Mouse (Mus musculus): Measurements from ENCODE around the gene Peli2. TPM values are rescaled to one million over a fixed set of nuclear protein-coding genes. Genes with fewer than 3 reads are reported as not detected.
A peak's percentile ranks its signal among the peaks of the same experiment; 100 is the strongest.

Gene Peli2
- total RNA-seq, 1 experiment from 2014 or later = 27.7 TPM

DNA sequence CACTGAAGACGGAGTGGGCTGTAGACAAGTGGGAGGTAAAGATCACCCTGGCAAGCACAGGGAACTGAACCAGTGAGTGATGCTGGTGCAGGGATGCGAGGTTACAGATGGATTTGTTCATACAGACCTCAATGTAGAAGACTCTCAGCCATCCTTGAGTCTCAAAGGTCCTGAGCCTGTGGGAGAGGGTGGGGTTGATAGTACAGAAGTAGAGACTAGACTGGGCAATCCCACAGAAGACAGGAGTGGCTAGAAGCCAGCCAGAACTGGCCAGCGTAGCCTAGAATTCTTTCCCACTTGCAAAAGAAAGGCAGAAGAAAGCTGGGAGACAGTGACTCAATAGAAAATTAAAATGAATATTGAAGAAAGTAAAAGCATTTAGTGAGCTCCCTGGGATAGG is 71.3 kb downstream of the Peli2 start:
- no peak for DNase-seq

- DNase-seq = no peak
Measured at GRCm38 (mm10) chr14:48196804-48197203, 76.2 kb downstream of the Peli2 start.

- no peak for DNase-seq
Measured at GRCm38 (mm10) chr14:48197287-48197686, 76.7 kb downstream of the Peli2 start.

DNA sequence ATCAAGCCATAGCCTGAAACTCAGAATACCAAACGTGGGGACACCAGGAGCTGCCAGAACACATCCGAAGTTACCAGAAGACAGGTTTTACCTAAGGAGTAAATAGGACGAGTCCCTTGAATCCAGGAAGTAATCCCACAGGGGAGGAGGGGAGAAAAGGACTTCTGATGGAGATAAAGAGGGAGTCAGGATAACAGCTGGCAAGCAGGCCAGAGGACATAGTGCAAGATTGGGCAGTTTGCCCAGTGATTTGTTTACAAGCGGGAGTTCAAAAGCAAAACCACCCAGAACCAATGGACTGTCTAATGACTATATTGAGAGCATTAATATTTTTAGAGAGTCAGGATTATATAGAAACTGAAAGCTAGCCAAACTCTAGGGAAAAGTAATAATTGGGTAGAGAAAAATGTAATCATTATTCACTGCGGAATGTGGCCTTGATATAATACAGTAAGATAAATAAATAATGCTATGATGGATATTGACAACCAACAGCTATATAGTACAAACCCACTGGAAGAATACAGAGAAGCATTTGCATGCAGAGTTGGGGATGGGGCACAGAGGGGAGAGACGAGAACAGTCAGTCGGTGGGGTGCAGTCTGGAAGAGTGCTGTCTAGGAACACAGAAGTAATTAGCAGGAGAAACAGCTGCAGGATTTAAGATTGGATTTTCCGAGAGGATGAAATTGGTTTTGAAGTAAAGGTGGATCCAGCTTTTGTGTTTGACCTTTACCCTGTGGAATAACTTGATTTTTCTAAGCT is 77.7 kb downstream of the Peli2 start:
- DNase-seq = no peak

- DNase-seq = no peak
Measured at GRCm38 (mm10) chr14:48198957-48199356, 78.3 kb downstream of the Peli2 start.

DNA sequence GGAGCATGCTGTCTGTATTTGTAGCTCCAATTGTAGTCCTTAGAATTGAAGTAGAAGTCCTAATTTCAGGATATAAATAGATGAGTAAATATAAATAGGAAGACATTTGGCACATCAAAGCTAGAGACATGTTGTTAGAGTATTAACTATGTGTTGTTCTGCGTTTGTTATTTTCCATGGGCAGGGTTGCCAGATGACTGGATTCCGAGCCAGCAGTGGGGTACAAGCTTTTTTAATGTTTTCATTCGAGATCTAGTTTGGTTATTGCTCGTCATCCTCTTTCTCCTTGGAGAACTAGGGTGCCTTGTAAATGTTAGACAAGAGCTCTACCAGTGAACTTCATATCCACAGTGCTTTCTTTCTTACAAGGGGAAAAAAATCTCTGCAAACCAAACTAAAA is 78.9 kb downstream of the Peli2 start:
- DNase-seq = no peak

DNA sequence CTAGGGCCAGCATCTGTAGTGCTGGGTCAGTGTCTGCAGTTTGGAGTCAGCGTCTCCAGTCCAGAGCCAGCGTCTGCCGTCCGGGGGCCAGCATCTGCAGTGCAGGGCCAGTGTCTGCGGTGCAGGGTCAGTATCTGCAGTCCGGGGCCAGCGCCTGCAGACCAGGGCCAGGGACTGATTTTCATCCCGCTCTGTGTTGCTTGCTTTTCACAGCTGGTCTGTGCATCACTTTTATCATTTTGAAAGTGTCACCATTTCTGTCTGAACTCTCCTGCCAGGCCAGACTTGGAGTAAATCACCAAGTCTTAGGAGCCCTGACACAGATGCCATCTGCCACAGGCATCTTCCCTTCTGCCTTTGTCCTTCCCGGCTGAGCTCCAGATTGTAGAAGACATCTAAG is 79.7 kb downstream of the Peli2 start:
- DNase-seq = no peak

DNA sequence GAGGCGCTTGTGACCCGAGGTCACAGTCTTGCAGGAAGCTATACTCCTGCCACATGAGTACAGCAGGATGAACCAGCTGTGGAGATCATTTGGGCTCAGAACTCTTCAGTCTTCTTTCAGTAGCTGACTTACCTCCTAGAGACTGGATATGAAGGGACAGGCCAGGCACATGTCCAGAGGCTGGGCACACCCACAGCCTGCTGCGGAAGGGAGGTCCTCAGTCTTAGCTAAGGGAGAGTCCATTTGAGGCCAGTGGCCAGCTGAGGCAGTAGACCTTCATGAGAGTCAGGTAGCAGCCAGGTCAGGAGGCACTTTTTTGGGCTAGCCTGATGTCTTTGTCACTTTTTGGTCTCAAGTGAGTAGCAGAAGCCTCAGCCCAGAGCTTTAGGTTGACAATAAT is 80.2 kb downstream of the Peli2 start:
- DNase-seq = no peak

GRCm38 (mm10) chr14:48201403-48201802 is 80.8 kb downstream of the Peli2 start:
- no peak for DNase-seq

- DNase-seq = no peak
Measured at GRCm38 (mm10) chr14:48202096-48203036, 81.7 kb downstream of the Peli2 start.

- no peak for DNase-seq
Measured at GRCm38 (mm10) chr14:48205044-48205443, 84.4 kb downstream of the Peli2 start.

- DNase-seq = no peak
Measured at GRCm38 (mm10) chr14:48205635-48206034, 85.0 kb downstream of the Peli2 start.

DNA sequence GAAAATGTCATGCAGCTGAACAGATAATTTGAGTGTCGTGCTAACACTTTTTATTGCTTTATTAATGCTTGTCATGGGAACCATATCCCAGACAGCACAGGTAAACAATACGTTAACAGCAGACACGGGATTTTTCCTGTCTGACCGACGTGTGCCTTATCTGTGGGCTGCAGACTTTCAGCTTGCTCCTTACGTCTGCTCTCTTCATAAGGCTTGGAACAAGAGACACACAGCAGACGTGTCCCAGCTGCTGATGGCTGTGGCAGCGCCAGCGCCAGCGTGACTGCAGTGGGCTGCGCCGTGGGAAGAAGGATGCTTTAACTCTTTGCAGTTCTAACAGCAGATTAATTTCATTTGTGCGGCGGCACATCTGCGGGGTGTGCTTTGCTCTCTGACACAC is 86.5 kb downstream of the Peli2 start:
- no peak for DNase-seq

DNA sequence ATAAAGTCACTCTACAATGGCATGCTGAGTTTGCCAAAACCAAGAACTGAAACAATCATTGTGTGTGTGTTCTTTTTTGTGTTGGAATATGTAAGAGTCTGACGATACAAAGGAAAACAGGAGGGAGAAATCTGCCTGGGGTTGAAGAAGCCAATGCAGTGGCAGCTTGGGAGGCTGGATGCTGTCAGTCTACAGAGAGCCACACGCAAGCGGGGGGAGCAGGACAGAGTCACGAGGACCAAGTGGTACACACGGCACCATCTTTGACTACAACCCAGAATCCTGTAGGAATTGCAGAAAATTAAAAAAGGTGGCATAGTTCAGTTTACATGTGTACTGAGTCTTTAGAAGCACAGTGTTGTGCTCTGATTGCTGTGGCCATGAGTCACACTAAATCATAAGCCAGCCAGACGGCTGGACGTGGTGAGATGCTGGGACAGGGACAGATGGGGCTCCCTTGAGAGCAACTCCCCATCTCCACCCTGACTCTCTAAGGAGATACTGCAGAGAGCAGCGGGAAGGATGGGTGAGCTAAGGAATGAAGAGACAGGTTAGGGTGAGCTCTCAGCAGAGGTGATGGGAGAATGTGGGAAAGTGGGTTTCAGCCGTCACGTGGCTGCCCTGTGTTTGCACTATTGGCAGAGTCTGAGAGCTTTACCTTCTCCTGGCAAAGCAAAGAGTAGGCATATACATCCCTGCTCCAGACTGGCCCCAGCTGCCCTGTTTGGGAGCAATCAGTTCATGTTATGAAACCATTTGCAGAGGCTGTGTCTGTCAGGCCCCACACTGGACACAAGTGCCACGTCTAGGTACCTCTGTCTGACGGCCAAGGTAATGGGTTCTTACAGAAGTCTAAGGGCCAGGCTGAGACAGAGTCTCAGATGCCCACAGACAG is 87.4 kb downstream of the Peli2 start:
- DNase-seq = no peak

- no peak for DNase-seq
Measured at GRCm38 (mm10) chr14:48209436-48209835, 88.8 kb downstream of the Peli2 start.

GRCm38 (mm10) chr14:48210089-48210488 is 89.5 kb downstream of the Peli2 start:
- DNase-seq = no peak

- DNase-seq = no peak
Measured at GRCm38 (mm10) chr14:48211526-48211925, 90.9 kb downstream of the Peli2 start.

DNA sequence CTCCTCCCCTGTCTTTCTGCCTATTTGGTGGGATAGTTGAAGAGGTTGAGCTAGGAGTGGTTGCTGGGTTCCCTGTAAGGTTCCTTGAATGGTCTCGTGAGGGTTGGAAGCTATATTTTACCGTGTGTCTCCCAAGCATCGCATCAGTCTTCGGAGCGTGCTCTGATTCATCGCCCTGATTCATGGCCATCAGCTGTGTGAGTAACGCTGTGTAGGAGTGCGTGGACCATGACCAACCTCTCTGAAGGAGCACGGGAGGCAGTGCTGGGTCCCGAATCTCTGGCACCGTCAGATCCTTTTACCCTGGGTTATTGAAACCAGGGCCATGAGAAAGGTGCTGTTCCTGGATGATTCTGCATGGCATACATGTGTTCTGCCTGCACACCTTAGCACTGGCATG is 92.2 kb downstream of the Peli2 start:
- DNase-seq = peak; percentile 40

DNA sequence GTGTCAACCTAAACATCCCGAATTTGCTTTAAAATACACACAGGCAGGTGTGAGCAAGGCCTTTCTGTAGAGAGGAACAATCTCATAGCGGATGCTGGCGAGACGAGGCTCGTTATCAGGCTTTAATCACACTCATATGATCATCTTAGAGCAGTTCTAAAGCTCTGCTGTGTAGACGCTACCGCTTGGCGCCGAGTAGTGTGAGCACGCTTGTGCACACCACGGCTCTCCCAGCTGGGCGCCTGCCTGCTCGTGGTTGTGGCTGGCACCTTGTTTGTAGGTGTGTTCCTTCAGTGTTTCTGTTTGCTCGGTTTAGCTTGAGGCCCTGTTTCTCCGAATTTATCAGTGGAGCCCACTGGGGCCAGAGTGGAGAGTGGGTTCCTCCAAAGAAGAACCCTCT is 93.0 kb downstream of the Peli2 start:
- no peak for DNase-seq

GRCm38 (mm10) chr14:48222051-48222450 is 101.4 kb downstream of the Peli2 start:
- no peak for DNase-seq

GRCm38 (mm10) chr14:48222684-48223083 is 102.1 kb downstream of the Peli2 start:
- DNase-seq = no peak

DNA sequence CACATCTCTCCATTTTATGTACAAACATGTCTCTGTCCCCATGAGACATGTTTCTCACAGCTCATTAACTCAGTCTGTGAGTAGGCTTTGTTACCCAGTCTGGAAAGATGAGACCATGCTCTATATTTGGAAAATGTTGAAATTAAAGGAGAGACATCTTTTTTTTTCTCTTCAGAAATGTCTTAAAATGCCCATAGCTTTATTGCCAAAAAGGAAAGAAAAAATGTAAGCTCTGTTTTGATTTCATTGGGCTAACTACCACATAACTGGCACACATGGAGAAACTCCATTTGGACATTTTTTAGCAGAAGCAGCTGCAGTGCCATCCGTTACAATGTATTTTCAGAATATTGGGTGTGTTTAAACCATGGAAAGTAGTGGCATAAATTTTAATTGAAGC is 103.6 kb downstream of the Peli2 start:
- no peak for DNase-seq

All from adrenal gland, postnatal 25 days (tissue).